Mouse (Mus musculus) embryonic fibroblast, embryonic 13.5 days (primary cell): Measurements from ENCODE around the gene Myrf.

ENCODE experiments used
- CTCF ChIP-seq: IDR thresholded peaks from 2 replicates; pipeline ENCODE4 v1.5.1; 2011; ENCODE audit warnings: mild to moderate bottlenecking, control low read depth, low read length, moderate library complexity, borderline replicate concordance; ENCODE audit not compliant: insufficient read depth
- POLR2A ChIP-seq: IDR thresholded peaks from 2 replicates; pipeline ENCODE4 v1.6.1; 2011; ENCODE audit warnings: low read depth, mild to moderate bottlenecking, control low read depth, low read length, moderate library complexity

DNA sequence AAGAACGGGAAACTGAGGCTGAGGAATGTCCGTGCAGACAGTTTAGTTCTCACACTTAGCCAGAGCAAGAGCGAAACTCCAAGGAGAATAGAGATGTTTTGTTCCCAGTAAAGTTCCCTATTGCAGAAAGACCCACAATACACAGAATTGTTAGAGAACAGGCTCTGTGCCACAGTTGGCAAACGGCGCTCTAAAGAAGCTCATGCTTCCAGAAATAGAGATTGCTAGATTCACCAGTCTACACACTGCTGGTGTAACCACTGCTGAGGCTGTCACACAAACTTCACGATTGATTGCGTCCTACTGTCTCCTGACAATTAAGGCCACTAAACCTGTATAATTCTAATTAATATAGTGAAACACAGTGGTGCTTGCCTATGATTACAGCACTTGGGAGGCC is 59.3 kb downstream of the Myrf start:
- TF ChIP-seq POLR2A (no peak), CTCF (no peak)
